Mouse (Mus musculus) kidney, adult 2 months (tissue): ENCODE data around the gene Abcc12.

ENCODE experiments used
- CTCF ChIP-seq: fragments of 200-500 bp; conservative IDR thresholded peaks from 2 replicates; pipeline ENCODE4 v1.5.1; 2011; ENCODE audit warnings: low read depth, mild to moderate bottlenecking, control low read depth, low read length, moderate library complexity, mixed read lengths; ENCODE audit not compliant: insufficient read depth, insufficient read length
- POLR2A ChIP-seq: fragments of 200-500 bp; IDR thresholded peaks from one replicate; pipeline ENCODE4 v1.6.1; 2011; ENCODE audit warnings: low read depth, low read length, control low read depth

DNA sequence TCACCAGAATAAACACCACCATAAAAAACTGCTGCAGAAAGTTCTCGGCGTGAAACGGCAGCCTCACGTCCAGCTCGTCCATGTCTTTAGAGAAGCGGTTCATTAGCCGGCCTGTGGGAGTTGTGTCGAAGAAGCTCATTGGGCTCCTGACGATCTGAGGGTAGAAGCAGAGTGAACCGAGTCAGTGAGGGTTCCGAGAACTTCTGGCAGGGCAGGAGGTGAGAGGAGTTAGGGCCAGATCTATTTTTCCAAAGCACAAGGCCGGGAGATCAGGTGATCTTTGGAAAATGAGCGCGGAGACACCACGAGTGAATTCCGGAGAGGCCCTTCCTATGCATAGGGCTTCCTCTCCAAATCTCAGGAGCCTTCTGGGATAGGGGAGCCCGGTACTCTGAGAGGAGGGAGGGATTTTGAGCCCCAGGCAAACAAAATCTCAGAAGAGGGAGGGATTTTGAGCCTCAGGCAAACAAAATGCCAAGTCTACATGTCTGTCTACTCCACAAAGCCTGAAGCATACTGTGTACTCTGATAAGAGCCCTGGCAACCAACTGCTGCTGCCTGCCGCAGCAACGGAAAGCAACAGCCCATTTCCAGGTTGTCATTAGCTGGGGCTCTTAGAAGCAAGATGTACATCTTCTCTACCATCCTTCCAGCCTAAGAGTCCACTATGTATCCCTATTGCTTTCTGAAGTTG, 53.0 kb downstream of the Abcc12 start:
- no peak for TF ChIP-seq CTCF
- no peak for TF ChIP-seq POLR2A
